Mouse (Mus musculus) intestine, embryonic 14.5 days (tissue): ENCODE results near the gene C1qtnf6. TPM values are rescaled to one million over a fixed set of nuclear protein-coding genes. Genes with fewer than 3 reads are reported as not detected.

Experiments used
- ATAC-seq: fragments of 200-750 bp; cut with Nextera tagmentation; replicated peaks from 2 replicates; pipeline ENCODE4 v1.8.0; 2017; ENCODE audit warnings: low read depth, moderate number of reproducible peaks, moderate TSS enrichment, moderate library complexity; ENCODE audit not compliant: low FRiP score, low TSS enrichment
- DNase-seq: peaks from one replicate; pipeline ENCODE4 v3.0.0-alpha.2; 2018; ENCODE audit warnings: low spot score
- H3K27ac ChIP-seq: fragments of 300-500 bp; sonication (generic); 2 replicates; pipeline ENCODE4 v1.5.1; 2014; ENCODE audit warnings: low read depth, mild to moderate bottlenecking, control low read depth
- H3K27me3 ChIP-seq: fragments of 300-500 bp; sonication (generic); replicated peaks from 2 replicates; pipeline ENCODE4 v1.6.1; 2014; ENCODE audit warnings: low read length, control low read depth; ENCODE audit not compliant: control insufficient read depth, insufficient read depth
- H3K36me3 ChIP-seq: fragments of 300-500 bp; sonication (generic); 2 replicates; pipeline ENCODE4 v1.6.1; 2014; ENCODE audit warnings: low read length, control low read depth; ENCODE audit not compliant: control insufficient read depth, insufficient read depth
- H3K4me1 ChIP-seq: fragments of 300-500 bp; sonication (generic); replicated peaks from 2 replicates; pipeline ENCODE4 v1.6.1; 2014; ENCODE audit warnings: low read length, control low read depth, mixed read lengths; ENCODE audit not compliant: control insufficient read depth, insufficient read depth
- H3K4me2 ChIP-seq: fragments of 300-500 bp; sonication (generic); 2 replicates; pipeline ENCODE4 v1.6.1; 2014; ENCODE audit warnings: low read length
- H3K4me3 ChIP-seq: fragments of 300-500 bp; sonication (generic); 2 replicates; pipeline ENCODE4 v1.5.1; 2014; ENCODE audit warnings: low read depth, low read length, control low read depth, mixed read lengths
- H3K9ac ChIP-seq: fragments of 300-500 bp; sonication (generic); 2 replicates; pipeline ENCODE4 v1.6.1; 2014; ENCODE audit warnings: mild to moderate bottlenecking, low read length
- H3K9me3 ChIP-seq: fragments of 300-500 bp; sonication (generic); 2 replicates; pipeline ENCODE4 v1.6.1; 2016; ENCODE audit warnings: low read length, control low read depth; ENCODE audit not compliant: control insufficient read depth
- WGBS: fragments of 180-500 bp; shearing (Covaris S2); extraction: QIAGEN DNeasy Blood & Tissue Kit; methylation state at CpG from one replicate; pipeline ENCODE4 v1.1.7; 2014; 5-methylcytosine and 5-hydroxymethylcytosine counted together
- polyA plus RNA-seq: library from polyadenylated mRNA; unstranded; fragments of >200 nt; fragmentation: Nextera tagmentation; extraction: Ambion mirVana; gene quantifications from 2 replicates; pipeline ENCODE4 v1.2.1, GENCODE M21; 2014

C1qtnf6 gene
- polyA plus RNA-seq, 1 experiment from 2014 or later = 30.1 TPM

- Histone ChIP-seq H3K4me1 (0 out of 2 replicates have a peak, but pooled peaks cover 10% of the 10 kb centered on the region), H3K36me3 (no peaks in the 10 kb centered on the region), H3K27ac (no peak overlapping the region), H3K4me3 (no peak overlapping the region), H3K9me3 (no peaks in the 10 kb centered on the region), H3K9ac (no peak overlapping the region), H3K4me2 (no peak overlapping the region), H3K27me3 (no peaks in the 10 kb centered on the region)
- ATAC-seq = no peak
- no peak for DNase-seq
- WGBS = 81% methylated on average over 14 of the region's 14 CpGs
Observed at GRCm38 (mm10) chr15:78513019-78513418, 18.2 kb downstream of the C1qtnf6 start.

- Histone ChIP-seq H3K27ac (no peak overlapping the region), H3K27me3 (no peaks in the 10 kb centered on the region), H3K9me3 (no peaks in the 10 kb centered on the region), H3K4me3 (no peak overlapping the region), H3K4me2 (no peak overlapping the region), H3K36me3 (no peaks in the 10 kb centered on the region), H3K4me1 (0 out of 2 replicates have a peak, but pooled peaks cover 10% of the 10 kb centered on the region), H3K9ac (no peak overlapping the region)
- 58% methylated on average over 7 of the region's 7 CpGs for WGBS
- ATAC-seq = no peak
- DNase-seq = no peak
Observed at GRCm38 (mm10) chr15:78511951-78512350, 19.3 kb downstream of the C1qtnf6 start.

- H3K27me3 ChIP-seq = no peaks in the 10 kb centered on the region
- no peak overlapping the region for H3K4me3 ChIP-seq
- 0 out of 2 replicates have a peak, but pooled peaks cover 10% of the 10 kb centered on the region for H3K4me1 ChIP-seq
- 89% methylated on average over 6 of the region's 6 CpGs for WGBS
- no peaks in the 10 kb centered on the region for H3K9me3 ChIP-seq
- H3K36me3 ChIP-seq = no peaks in the 10 kb centered on the region
- H3K27ac ChIP-seq = no peak overlapping the region
- H3K9ac ChIP-seq = no peak overlapping the region
- no peak overlapping the region for H3K4me2 ChIP-seq
- ATAC-seq (no peak), DNase-seq (no peak)
Observed at GRCm38 (mm10) chr15:78510736-78511135, 20.5 kb downstream of the C1qtnf6 start.

GRCm38 (mm10) chr15:78510121-78510576 is 21.1 kb downstream of the C1qtnf6 start:
- H3K9me3 ChIP-seq = no peaks in the 10 kb centered on the region
- DNase-seq (no peak), ATAC-seq (no peak)
- 0 out of 2 replicates have a peak overlapping the region, but pooled peaks have one; percentile 8 for H3K4me2 ChIP-seq
- 64% methylated on average over 8 of the region's 8 CpGs for WGBS
- H3K9ac ChIP-seq = 0 out of 2 replicates have a peak overlapping the region, but pooled peaks have one; percentile 5
- no peaks in the 10 kb centered on the region for H3K27me3 ChIP-seq
- 0 out of 2 replicates have a peak, but pooled peaks cover 10% of the 10 kb centered on the region for H3K4me1 ChIP-seq
- no peak overlapping the region for H3K4me3 ChIP-seq
- H3K36me3 ChIP-seq = no peaks in the 10 kb centered on the region
- H3K27ac ChIP-seq = no peak overlapping the region

GRCm38 (mm10) chr15:78509297-78509899 is 21.8 kb downstream of the C1qtnf6 start:
- no peak for DNase-seq
- H3K4me1 ChIP-seq = 0 out of 2 replicates have a peak, but pooled peaks cover 8% of the 10 kb centered on the region
- no peaks in the 10 kb centered on the region for H3K27me3 ChIP-seq
- peak; percentile 47; the same call in 1 of the 2 replicates for ATAC-seq
- 0 out of 2 replicates have a peak overlapping the region, but pooled peaks have one; percentile 8 for H3K4me2 ChIP-seq
- WGBS = 44% methylated on average over 12 of the region's 12 CpGs
- H3K4me3 ChIP-seq = no peak overlapping the region
- 0 out of 2 replicates have a peak, but pooled peaks cover 4% of the 10 kb centered on the region for H3K9me3 ChIP-seq
- H3K9ac ChIP-seq = no peak overlapping the region
- no peak overlapping the region for H3K27ac ChIP-seq
- no peaks in the 10 kb centered on the region for H3K36me3 ChIP-seq

GRCm38 (mm10) chr15:78508443-78508842 is 22.8 kb downstream of the C1qtnf6 start:
- Histone ChIP-seq H3K9me3 (0 out of 2 replicates have a peak, but pooled peaks cover 4% of the 10 kb centered on the region), H3K4me1 (0 out of 2 replicates have a peak, but pooled peaks cover 6% of the 10 kb centered on the region), H3K27ac (no peak overlapping the region), H3K36me3 (no peaks in the 10 kb centered on the region), H3K4me3 (no peak overlapping the region), H3K9ac (no peak overlapping the region), H3K4me2 (no peak overlapping the region), H3K27me3 (no peaks in the 10 kb centered on the region)
- ATAC-seq = no peak
- WGBS = 66% methylated on average over 7 of the region's 7 CpGs
- DNase-seq = no peak

GRCm38 (mm10) chr15:78505541-78505940 is 25.7 kb downstream of the C1qtnf6 start:
- 0 out of 2 replicates have a peak, but pooled peaks cover 4% of the 10 kb centered on the region for H3K9me3 ChIP-seq
- no peak overlapping the region for H3K27ac ChIP-seq
- DNase-seq (no peak), ATAC-seq (no peak)
- no peak overlapping the region for H3K4me3 ChIP-seq
- H3K4me1 ChIP-seq = 0 out of 2 replicates have a peak, but pooled peaks cover 6% of the 10 kb centered on the region
- H3K9ac ChIP-seq = no peak overlapping the region
- no peaks in the 10 kb centered on the region for H3K27me3 ChIP-seq
- WGBS = 82% methylated on average over 3 of the region's 3 CpGs
- H3K36me3 ChIP-seq = no peaks in the 10 kb centered on the region
- no peak overlapping the region for H3K4me2 ChIP-seq

- H3K4me1 ChIP-seq = 0 out of 2 replicates have a peak, but pooled peaks cover 3% of the 10 kb centered on the region
- H3K4me2 ChIP-seq = no peak overlapping the region
- no peak overlapping the region for H3K27ac ChIP-seq
- 91% methylated on average over 5 of the region's 5 CpGs for WGBS
- H3K36me3 ChIP-seq = no peaks in the 10 kb centered on the region
- H3K9me3 ChIP-seq = 0 out of 2 replicates have a peak, but pooled peaks cover 4% of the 10 kb centered on the region
- H3K9ac ChIP-seq = no peak overlapping the region
- no peak overlapping the region for H3K4me3 ChIP-seq
- DNase-seq (no peak), ATAC-seq (no peak)
- no peaks in the 10 kb centered on the region for H3K27me3 ChIP-seq
Observed at GRCm38 (mm10) chr15:78504816-78505215, 26.4 kb downstream of the C1qtnf6 start.
